Mouse (Mus musculus): ENCODE measurements around the gene Asrgl1.
"Not testable (repeated sequence)": the region's sequence is repeated elsewhere in the genome, so short reads cannot be mapped to it uniquely, and the experiment has no call there.

The Asrgl1 gene

DNA sequence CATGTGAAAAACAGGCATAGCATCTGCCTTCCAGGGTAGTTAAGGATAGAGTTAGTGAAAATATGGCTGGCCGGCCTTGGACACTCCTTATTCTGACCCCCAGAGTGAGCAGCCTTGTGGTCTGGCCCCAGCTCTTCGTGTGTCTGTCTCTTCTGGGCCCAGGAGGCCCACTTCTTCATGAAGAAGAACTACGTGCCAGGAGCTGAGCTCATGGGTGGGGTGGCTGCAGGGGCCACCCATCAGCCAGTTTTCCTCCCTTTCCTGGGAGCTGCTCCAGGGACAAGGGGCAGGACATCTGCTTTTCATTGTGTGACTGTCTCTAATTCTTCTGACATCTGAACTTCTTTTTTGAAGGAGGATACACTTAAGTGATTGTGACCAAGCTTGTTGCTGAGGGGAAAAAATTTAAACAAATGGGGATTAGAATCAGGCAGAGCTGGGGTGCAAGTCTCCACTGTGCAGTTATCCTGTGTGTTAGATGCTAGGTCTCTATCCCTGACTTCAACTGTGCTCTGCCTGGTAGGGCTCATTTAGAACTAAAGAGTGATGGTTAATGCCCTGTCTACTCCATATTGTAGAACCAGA is 30.2 kb downstream of the Asrgl1 start:
- DNase-seq (ENCODE audit: low spot score), result no peak

DNA sequence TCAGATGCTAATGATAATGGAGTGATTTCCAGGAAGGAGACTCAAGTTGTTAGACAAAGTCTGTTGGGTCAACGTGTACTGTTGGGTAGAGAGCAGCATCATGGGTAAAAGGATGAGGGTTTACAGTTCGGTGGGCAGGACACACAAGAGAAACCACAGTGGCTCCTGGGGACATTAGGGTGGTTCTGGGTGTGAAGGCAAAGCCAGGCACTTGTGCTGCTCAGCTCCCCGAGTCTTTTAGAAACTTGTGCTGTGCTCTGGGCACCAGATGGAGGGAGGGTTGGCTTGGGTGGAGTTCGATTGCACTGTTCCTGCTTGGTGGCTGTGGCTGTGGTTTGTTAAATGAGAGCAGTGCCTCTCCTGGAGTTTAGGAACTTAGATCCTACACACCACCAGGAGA is 31.4 kb downstream of the Asrgl1 start:
- DNase-seq (ENCODE audit: low spot score), result no peak

DNA sequence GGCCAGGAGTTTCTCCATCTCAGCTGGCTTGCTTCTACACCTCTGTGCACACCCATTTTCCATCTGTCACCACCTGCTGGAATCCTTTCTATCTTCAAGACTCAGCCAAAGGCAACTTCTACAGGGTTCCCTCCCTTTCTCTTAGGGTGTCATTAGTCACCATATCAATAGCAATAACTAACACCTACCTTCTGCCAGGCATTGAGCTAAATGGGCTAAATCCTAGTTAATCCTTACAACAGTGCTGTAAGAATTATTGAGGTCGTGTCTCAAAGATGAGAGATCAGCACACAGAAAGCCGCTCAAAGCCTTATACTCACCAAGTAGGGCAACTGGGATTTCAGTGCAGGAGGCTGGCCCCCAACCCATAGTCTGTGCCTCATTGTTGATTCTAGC is 34.4 kb downstream of the Asrgl1 start:
- DNase-seq (ENCODE audit: low spot score), result no peak

DNA sequence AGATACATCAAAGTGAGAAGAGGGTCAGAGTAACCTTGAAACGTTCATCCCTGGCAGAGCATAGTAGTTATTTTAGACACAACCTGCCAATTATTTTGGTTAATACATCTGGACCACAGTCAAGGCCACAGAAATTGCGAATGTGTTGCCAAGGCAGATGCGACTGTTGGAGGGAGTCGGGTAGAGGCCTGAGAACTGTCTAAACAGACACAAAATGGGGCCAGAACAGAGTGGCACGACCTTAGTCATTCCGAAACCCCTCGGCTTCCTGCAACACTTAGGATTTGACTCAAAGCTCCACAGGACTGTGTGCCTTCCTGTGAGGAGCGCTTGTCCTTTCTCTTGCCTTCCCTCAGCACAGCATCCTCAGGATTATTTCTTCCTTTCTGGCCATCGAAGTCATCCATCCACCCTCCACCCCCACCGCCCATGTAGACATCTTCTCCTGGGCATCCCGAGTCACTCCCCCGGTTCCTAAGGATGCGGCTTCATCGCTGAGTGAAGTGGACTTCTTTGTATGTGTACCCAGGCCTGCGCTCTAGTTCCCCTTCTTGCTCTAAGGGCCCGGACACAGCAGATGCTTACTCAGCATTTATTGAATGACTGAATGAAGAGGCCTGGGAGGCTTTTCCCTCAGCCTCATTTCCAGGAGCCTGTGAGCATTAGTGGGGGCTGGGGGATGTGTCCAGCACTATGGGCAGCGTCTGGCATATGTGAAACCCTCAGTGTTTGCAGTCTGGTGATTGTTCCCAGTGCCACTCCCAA is 35.0 kb downstream of the Asrgl1 start:
- DNase-seq (ENCODE audit: low spot score), result no peak

DNA sequence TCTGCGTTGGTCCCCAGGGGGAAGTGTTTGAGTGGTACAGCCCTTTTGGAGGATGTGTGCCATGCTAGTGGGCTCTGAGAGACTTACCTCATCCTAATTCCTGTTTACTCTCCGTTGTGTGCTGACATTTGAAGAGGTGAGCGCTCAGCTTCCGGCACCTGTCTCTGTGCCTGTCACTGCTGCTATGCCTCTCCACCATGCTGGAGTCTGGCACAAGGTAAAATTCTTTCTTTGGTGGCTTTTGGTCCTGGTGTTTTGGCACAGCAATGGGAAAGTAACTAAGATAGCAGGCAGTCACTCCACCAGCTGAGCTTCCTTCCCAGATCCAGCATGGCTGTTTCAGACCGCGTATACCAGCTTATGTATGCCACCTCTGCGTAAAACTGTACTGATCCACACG is 35.7 kb downstream of the Asrgl1 start:
- DNase-seq (ENCODE audit: low spot score), result no peak

DNA sequence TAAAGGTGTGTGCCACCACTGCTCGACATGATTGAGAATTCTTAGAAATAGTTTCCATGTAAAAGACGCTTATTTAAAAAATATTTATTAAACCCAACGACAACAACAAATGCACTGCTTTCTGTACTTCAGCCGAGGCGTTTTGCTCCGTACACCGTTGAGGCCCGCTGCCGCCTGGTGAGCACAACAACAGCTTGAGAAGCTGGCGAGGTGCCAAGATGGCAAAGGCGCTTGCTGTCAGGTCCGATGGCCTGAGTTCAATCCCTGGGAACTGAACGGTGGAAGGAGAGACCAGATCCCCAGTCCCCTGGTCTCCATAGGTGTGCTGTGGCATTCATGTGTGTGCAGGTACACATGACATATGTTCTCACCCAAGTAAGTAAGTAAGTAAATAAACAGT is 38.0 kb downstream of the Asrgl1 start:
- DNase-seq (ENCODE audit: low spot score), result no peak

DNA sequence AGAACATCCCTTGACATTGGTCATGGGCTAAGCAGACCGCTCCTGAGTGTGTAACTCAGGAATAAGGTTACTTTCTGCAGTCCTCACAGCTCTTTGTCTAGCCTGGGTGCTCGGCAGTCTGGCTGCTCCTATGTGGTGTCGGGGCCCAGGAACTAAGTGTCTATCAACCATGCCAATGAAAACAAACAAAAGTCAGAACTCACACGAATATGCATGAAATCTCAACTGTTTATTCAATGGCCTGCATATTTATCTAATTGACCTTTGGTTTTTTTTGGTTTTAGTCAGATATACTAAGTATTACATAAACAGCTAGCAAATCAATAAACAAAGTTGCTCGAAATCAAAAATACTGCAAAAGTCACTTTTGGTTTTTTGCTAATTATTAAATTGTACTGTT is 40.3 kb downstream of the Asrgl1 start:
- DNase-seq (ENCODE audit: low spot score), result no peak

DNA sequence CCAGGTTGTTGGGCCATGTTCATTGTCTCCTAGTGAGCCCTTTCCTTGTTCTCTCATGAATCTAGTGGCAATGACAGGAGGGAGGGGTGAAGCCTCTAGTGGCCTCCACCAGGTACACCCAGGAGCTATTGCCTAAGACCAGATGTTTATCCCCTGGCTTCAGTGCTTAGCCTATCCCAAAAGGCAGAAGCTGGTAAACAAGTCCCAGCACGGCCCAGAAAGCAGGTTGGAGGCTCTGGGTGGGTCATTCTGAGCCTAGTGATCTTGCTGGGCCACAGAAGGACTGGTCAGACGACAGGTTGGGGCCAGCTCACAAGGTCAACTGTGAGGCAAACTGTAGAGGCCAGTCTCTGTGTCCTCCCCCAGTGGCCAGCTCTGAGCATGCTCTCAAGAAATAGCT is 44.7 kb downstream of the Asrgl1 start:
- no peak for DNase-seq (ENCODE audit: low spot score)

DNA sequence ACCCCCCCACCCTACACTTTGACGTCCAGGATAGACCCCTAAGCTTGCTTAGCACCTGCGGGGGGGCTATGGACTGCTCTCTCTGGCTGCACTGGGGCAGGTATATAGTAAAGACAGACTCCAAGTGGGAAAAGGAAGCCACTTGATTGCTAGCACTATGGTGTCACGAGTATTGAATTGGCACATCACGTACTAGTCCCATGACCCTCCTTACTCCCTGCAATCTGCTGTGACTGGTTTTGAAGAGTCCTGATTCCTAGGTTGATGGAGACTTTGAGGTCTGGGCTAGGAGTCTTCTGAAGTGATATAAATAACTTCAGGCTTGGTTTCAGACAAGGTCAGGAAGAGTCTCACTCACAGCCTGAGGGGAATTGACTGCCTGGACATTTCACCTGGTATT is 45.2 kb downstream of the Asrgl1 start:
- no peak for DNase-seq (ENCODE audit: low spot score)

DNA sequence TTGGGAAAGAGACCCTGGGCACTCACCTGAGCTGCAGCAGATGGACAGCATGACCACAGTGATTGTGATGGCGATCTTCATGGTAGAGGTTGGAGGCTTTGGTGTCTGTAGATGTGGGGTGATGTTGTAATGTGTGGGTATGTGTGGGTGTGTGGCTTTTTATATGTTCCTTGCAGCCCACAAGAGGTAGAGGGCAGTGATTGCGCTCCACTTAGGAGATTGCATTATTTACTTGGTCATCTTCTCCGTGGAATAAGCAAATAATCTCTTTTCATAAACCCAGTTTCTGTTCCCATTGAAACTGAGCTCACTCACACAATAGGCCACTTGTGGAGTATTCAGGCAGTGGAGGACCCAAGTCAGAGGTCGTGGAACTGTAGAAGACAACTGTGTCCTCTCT is 47.6 kb downstream of the Asrgl1 start, which contains the start of gene Scgb1a1:
TSS of gene Scgb1a1 (minus strand) at position 138 of the 400 bp plus-strand sequence.
- DNase-seq (ENCODE audit: low spot score), result no peak

DNA sequence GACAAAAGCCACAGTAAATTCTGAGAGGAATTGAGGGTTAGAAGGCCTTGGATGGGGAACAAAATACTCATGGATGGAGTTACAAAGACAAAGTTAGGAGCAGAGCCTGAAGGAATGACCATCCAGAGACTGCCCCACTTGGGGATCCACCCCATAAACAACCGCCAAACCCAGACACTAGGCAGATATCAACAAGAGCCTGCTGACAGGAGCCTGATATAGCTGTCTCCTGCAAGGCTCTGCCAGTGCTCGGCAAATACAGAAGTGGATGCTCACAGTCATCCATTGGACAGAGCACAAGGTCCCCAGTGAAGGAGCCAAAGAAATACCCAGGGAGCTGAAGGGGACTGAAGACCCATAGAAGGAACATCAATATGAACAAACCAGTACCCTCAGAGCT is 51.5 kb downstream of the Asrgl1 start:
- not testable (repeated sequence) for DNase-seq (ENCODE audit: low spot score)

DNA sequence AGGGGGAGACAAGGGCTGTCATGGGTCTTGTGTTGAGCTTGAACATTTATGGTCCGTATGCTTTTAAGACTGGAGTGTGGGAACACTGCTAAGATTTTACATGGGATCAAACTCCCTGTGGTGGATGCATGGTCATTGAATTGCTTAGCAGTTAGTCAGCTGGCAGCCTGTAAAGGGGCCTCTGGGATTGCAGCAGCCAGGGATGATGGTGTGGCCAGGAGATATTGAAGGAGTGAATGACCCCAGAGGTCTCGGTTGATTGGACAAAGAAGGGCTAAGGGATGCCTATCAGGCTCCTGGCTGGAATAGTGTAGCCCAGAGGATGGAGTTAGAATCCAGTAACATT is 52.5 kb downstream of the Asrgl1 start:
- no peak for DNase-seq (ENCODE audit: low spot score)

DNA sequence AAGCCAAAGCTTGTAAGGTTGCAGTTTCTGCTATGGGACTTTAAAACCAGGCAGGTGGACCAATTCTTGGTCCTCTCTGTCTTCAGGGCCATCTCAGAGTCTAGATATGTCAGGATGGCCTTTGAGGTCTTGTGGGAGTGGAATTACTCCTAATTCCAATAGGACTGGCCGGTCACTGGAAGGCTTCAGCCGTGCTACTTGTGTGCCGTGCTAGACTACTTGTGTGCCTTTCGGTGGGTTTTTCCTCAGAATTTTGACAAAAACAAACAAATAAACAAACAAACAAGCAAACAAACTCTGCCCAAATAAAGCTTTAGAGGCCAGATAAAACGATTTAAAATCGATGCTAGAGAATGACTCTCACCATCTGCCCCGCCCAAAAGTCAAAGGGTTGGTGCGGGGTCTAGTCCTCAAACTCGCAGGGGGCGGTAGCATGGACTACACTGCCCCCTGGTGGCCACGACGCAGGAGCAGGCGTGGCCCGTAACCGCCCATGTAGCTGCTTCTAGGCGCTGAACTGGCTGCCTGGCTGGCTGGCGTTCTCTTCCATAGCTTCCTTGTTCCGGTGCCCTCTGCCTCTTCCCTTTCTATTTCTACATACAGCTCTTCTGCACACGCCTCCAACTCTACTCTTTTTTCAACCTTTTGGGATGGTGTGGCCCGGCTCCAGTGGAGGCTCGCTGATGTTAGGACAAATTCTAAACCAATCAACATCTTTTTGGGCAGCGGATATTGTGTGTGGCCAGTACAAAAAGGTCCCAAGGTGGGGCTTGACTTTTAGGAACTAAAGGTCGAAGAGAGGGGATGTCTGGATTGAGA is 53.0 kb downstream of the Asrgl1 start:
- DNase-seq (ENCODE audit: low spot score), result peak; percentile 87

DNA sequence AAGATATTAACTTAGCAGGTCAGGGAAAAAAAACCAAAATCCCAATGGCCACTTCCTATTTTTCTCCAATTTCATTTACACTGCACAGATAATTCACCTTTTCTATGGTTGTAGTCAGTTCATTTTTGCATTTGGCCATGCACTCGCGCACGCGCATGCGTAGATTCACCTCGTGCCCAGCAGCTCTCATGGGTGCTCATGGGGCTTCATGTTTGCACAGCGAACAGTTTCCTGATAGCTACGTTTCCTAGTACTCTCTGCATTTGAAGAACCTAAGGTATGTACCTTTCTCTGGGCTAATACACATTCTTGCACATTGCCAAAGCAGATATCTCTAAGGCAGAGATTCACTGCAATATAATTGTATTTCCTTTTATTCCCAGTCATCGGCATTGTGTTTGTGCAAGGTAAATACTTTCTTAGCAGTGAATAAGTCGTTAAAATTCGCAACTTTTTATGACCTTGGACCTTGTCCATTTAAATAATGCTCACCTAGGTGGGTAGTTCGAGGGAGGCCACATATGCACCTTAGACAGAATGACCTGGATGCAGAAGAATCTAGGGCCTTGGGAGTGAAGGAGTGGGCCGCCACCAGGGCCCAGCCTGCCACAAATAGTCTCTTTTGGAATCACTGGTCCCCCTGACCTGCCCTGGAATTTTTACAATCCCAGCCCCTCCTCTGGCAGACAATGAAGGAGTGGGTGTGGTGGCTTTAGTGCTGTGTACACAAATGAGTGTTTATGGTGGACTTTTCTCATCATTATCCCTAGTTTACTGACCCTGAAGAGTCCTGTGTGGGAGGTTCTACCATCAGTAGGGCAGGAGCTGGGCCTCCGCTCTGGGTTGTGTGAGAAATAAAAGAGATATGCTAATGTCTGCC is 53.9 kb downstream of the Asrgl1 start:
- DNase-seq (ENCODE audit: low spot score), result no peak

DNA sequence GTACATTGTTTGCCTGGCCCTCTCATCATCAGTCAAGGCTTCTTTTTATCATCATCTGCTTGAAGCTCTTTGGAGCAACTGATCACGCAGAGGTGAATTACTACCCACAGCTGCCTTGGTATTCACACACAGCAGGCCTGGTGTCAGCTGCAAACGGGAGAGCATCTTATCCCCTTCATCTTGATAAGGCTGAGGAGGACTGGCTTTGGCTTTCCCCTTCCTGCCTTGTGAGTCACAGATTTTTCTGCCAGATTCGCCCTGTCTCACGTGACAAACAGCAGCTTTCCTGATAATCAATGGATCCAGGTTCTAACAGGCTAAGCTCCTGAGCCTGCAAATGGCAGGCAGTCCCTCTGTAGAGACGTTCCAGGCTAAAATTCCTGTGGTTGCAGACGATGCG is 55.5 kb downstream of the Asrgl1 start:
- no peak for DNase-seq (ENCODE audit: low spot score)

DNA sequence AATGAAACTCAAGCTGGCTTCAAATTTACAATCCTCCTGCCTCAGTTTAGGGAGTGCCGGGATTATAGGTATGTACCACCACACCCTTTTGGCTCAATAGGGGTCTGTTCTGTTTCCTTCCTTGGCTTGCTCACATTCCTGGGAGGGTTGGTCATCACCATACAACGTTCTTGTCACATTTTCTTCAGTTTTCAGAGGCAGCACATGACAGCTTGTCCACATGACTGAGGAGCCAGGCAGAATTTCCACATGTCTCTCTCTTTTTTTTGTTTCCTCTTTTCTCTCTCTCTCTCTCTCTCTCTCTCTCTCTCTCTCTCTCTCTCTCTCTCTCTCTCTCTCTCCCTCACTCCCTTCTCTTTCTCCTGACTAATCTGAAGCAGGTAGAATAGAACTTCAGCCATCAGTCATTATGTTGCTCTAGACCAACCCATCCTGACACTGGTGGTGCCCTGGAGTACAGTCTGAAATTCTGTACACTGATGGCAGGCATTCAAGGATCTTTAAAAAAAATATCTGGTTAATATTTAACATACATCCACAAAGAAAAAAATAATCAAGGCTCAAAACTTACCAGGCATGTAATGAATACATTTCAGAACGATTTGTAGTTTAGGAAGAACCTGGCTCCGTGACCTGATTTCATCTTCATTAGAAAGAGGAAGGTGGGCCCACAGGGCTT is 58.3 kb downstream of the Asrgl1 start:
- DNase-seq (ENCODE audit: low spot score), result no peak

DNA sequence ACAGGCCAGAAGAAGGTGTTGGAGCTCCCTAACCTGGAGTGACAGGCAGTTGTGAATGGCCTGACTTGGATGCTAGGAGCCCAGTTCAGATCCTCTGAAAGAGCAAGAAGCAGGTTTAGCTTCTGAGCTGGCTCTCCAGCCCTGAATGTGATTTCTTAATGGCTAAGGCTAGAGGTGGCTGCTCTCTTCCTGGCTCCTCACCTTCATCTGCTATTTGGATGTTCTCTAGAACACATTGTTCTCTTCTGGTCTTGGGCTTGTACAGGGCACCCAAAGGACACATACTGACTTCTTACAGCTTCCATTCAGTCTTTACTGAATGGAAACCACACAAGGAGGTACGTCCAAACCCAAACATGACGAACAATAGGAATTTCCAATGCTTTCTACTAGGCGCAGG is 59.4 kb downstream of the Asrgl1 start:
- no peak for DNase-seq (ENCODE audit: low spot score)

DNA sequence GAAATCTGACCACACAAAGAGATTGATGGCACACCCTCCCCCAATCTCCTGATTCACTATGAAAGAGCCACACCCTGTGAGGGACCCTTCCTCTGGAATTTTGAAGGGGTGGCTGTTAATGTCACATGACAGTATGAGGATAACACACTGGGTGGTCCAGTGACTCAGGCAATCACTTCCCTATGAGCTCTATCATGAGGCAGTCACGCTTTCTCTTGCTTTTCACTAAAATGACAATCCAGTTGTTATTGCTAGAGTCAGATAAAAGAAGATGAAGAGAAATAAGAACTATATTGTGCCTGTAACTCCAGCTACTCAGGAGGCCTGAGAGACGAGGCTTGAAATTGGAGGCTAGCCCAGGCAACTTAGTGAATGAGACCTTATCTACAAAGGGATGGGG is 59.9 kb downstream of the Asrgl1 start:
- no peak for DNase-seq (ENCODE audit: low spot score)

DNA sequence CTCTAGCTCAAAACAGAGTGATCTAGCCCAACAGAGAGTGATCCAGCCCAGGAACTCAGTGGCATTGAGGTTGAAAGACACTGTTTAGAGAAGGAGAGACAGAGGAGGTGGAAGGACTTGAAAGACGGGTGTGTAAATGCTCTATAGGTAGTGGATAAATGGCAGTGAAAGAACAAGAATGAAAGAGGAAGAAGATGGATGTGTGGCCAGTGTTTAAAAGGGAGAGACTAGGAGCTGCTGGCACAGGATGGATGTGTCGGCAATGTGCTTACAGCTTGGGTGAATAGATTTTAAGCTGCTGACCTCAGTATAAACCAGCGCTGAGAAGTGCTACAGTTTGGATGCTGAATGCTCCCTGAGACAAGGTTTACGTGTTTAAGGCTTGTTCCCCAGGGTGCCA is 61.0 kb downstream of the Asrgl1 start:
- DNase-seq (ENCODE audit: low spot score), result no peak

DNA sequence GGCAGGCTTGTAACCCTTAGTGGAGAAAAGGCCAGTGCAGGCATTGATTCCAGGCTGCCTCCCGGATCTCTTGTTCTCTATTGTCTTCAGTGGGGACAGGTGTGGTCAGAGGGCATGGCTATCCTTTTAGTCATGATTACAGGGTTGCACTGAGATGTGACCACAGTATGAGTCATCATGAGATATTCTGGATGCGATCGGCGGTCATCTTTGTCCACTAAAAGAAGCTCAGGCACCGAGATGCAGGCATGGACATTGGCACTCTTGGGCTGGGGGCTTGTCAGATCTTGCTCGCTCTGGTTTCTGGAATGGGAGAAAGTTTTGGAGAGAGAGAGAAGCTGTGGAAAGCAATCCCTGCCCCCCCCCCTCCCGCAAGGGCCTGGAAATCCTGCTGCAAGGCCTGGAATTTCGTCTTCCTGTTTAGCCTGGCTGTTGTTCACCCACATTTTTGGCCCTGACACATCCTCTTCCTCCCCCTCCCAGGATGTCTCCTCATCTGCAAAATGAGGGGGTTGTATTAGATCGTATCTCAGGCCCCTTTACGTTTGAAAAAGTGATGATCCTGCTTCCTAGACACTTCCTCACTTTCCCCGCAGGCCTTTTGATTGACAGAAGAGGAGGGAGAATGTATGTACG is 61.5 kb downstream of the Asrgl1 start:
- DNase-seq (ENCODE audit: low spot score), result no peak

DNA sequence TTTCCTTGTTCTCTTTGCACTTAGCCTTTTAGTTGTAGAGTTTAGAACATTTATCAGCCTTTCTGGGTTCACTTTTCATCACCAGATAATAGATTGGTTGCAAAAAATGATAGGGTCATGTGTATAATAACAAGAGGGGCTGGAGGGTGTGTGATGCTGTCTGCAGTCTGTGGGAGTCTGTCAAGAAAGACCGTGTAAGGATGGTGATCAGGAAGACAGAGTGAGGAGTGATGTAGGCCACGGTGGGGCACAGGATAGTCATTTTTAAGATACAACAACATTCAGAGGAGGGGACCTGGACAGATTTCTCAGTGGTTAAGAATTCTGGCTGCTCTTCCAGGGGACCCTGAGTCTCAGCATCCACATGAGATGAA is 63.3 kb downstream of the Asrgl1 start:
- DNase-seq (ENCODE audit: low spot score), result no peak

Measured in T-cell, adult 2 months (primary cell).